Mouse (Mus musculus) hematopoietic stem cell, adult 5-6 weeks (primary cell): ENCODE data around the gene Itfg1. TPM values are rescaled to one million over a fixed set of nuclear protein-coding genes. Genes with fewer than 3 reads are reported as not detected.

Experiments used
- ATAC-seq, 2 experiments: fragments of 125-278 bp in 1 of 2; replicated peaks in 1 of 2; 2 replicates each; pipeline ENCODE4 v1.8.0; 2016 to 2017; ENCODE audit warnings: inconsistent platforms in 2 of 2, mild to moderate bottlenecking in 2 of 2, moderate number of reproducible peaks in 2 of 2, low read depth in 1 of 2, moderate TSS enrichment in 1 of 2; ENCODE audit not compliant: low FRiP score in 2 of 2, poor library complexity in 2 of 2, severe bottlenecking in 2 of 2, insufficient read depth in 1 of 2, low TSS enrichment in 1 of 2
- total RNA-seq: library from RNA; stranded (forward); fragments of 172-1452, 232-1000 nt; gene quantifications from 2 replicates; pipeline ENCODE4 v1.2.3, GENCODE M21; 2017

The Itfg1 gene
- total RNA-seq, 1 experiment from 2014 or later, result 37.1 TPM

DNA sequence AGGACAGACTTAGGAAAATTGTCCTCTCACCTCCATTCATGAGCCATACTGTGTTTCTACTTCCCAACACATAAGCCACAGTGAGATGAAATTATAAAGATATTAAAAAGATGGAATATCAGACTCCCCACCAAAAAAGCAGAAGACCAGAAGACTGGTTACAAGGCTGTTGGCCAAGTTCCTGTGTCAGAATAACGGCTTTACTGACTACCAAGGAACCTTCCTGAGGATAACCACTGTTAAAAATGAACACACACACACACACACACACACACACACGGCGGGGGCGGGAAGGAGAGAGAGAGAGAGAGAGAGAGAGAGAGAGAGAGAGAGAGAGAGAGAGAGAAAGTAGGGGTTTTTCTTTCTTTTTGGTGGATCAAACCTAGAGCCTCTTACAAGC, 52.8 kb downstream of the Itfg1 start:
- no peak for ATAC-seq

DNA sequence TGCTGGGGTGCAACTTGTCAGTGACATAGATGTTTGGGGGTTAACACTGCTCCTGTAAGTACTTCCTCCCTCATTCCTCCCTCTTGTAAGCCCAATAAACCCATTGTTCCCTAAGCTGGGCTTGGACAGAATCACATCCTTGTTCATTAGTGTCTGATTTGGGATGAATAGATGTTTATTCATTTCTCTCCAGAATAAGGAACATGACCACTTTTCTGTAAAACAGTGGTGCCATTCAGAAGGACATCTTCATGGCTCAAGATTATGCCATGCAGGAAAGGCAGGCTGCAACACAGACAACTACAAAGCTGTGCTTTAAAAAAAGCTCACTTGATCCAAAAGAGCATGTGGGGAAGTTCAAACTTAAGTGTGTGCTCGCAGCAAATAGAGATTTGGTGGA, 55.2 kb downstream of the Itfg1 start:
- ATAC-seq, result no peak

DNA sequence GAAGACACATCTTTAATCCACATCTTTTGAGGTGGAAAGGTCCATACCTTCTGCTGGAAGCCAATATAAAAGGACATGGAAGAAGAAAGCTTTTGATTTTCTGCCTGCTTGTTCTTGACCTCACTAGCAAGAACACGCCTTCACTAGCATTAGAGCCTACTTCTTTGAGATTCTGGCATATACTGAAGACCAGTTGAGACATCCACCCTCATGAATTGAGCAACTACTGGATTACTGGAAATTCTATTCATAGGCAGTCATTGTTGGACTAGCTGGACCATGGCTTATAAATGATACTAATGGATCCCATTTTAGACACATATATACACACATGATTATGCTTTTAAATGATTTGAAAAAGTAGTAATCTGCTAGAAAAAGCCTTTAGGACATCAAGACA, 56.9 kb downstream of the Itfg1 start:
- ATAC-seq, result no peak

DNA sequence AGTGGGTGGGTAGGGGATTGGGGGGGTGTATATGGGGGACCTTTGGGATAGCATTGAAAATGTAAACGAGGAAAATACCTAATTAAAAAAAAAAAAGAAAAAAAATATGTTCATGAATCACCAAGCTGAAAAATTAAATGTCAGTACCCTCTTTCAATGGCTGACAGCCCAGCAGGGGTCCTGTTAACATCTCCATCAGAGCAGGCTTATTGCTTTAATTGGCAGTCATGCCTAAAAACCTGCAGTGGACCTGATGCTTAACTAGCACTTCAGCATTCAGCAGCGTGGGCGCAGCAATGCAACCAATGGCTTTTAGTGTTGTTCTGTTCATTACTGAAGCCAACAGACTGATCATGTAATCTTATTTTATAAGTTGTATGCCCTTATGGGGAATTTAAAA, 60.6 kb downstream of the Itfg1 start:
- no peak for ATAC-seq

DNA sequence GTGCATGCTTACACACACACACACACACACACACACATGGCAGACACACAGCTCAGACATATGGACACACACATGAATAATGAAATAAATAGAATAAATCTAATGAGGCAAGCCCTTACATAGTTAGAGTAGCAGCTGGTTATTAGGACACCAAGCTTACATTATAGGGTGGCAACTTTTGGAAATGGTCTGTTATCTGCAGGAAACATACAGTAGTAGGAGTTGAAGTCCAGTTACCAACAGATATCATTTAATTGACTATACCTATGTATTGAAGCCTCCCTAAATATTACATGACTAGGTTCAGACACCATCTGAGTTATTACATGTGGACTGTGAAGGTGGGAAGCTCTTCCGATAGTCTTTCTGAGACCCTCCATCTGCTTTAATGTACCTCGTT, 95.7 kb downstream of the Itfg1 start:
- ATAC-seq, result no peak

DNA sequence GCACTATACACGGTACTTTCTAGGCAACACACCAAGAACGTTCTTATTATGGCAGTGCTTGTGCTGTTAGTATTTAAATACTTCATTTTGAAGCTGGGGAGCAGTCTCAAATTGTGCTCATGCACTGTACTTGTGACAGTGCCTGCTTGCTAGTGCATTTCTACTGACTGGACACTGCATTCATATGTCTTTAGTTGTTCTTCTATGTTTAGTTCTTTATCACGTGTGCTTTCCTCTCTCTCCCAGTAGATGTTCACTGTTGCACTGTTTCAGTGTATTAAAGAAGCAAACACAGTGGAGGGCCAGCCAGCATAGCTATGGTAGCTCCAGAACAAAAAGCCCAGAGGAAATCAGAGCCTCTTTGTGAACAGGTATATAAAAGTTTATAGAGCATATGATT, 110.2 kb downstream of the Itfg1 start:
- ATAC-seq, result no peak

DNA sequence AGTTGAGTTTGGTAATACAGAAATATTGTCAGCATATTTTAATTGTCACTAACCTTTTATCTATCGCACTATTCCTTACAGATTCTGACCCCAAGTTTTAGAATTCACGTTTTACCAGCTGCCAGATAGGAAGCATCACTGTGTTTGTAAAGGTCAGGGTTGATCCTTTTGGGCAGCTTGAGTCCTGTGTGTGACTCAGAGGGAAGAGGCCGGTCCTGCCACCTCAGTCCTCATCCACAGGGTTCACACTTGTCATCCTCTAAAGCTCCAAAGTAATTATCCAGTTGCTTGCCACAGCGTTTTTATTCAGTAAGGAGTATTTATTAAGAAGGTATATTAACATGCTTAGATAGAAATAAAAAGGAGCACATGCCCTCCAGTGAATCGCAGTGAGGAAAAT, 123.5 kb downstream of the Itfg1 start:
- no peak for ATAC-seq

DNA sequence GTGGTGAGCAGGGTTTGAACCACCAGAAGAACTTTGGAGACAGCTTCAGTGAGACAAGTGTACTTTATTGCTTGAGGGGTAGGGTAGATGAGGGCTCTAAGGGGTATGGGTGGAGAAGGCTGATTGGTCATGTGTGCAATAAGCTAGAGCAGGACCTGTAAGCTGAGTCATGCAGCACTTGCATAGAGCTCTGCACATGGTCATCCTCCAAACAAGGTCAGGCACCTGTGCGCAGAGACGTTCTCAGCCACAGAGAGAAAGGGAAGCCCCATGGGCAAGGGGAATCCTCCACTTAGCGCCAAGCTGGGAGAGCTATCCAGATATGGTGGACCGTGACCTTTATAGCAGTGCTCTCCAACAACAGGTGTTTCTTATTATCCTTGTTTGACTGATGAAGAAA, 124.0 kb downstream of the Itfg1 start:
- no peak for ATAC-seq

DNA sequence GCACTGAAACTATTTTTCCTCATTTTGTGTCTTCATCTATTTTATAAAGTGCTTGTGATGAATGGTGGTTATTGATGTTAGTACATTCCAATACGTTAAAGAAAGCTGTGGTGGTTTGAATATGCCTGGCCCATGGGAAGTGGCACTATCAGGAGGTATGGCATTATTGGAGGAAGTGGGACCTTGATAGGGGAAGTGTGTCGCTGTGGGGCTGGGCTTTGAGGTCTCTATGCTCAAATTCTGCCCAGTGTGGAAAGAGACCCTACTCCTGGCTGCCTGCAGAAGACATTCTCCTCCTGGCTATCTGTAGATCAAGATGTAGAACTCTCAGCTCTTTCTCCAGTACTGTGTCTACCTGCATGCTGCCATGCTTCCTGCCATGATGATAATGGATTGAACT, 133.7 kb downstream of the Itfg1 start:
- no peak for ATAC-seq

DNA sequence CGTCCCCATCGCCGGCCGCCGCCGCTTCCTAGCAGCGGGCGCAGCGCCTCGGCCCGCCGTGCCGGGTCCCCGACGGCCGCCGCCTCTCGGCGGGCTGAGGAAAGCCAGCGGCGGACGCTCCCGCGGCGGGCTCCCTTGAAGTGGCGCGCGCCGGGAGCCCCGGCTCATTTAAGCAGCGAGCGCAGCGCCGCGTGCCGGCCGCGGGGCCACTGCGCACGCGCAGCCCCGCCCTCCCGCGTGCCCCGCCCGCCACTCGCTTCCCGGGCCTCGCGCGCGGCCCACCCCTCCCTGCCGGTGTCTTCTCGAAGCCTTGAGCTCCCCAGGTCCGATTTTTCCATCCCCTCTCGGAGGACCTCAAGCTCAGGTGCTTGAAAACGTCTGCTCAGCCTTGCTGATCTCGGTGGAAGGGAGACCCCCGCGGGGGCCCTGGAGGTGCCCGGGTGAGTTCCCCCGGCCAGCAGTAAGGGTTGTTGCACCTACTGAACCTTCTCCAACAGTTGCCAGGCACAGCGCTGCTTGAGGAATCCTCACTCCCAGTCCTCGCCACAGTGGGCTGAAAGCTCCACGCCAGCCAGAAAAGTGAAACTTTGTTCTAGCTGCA, 139.9 kb downstream of the Itfg1 start, which contains the start of gene Neto2:
Neto2 (minus strand) TSS at position 174 of the 601 bp plus-strand sequence.
- ATAC-seq, result peak; percentile 33 to 43; a peak in 3 of 4 replicates

DNA sequence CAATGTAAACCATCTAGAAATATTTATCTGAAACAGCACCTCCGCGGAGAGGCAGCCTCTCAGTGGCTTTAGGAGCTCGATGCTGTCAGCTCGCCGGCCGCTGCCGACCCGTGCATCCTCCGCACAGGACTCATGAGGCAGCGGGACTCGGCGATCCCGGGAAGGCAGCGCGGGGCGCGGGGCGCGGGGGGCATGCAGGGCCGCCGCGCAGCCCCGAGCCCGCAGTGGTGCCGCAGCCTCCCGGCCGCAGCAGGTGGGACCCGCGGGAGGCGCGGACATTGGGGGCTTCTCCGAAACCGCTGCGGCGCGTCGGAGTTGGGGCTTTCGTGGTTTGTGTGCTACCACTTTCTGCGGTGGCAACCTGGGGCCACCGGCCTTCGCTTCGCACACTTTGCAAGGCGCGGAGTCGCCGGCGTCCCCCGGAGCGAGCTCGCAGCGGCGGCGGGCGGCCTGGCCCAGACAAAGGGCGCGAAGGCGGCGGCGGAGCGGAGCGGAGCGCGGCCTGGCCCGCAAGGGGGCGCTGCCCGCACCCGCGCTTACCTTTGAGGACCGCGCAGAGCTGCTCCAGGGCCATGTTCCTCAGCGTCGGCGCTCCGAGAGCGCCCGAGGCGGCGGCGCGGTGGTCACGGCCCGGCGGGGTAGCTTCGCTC, 140.5 kb downstream of the Itfg1 start:
- peak; percentile 23 to 56 for ATAC-seq

DNA sequence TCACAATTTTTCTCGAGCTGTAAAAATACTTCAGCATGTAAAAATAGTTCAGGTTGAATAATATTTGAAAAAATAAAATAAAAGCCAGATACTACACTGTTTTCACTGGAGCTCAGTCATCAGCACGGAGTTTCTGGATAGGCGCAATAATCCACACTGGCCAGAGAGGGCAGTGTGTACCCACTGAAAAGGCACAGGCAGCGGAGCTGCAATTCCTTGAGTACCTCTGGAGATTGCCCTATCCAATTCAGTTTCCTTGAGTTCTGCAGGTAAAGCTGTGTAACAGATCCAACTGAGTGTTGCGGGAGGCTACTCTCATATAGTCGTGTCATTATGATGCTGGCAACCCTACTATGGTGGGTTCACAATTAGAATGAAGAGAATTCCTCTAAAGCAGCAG, 141.7 kb downstream of the Itfg1 start:
- peak; percentile 79 to 85 for ATAC-seq

Other genes starting within 250 kb of the Itfg1 start
- 9.4 and 11.9 TPM in 2 replicates for gene Neto2, start 140.0 kb downstream of the Itfg1 start, total RNA-seq
- gene Phkb, start within 50 bp of the Itfg1 start, total RNA-seq, result 33.7 and 53.0 TPM in 2 replicates